Mouse (Mus musculus): Measurements from ENCODE around the gene Thsd4. TPM values are rescaled to one million over a fixed set of nuclear protein-coding genes. Genes with fewer than 3 reads are reported as not detected.

The Thsd4 gene
- polyA plus RNA-seq, 1 experiment from 2014 or later: 8.2 TPM

DNA sequence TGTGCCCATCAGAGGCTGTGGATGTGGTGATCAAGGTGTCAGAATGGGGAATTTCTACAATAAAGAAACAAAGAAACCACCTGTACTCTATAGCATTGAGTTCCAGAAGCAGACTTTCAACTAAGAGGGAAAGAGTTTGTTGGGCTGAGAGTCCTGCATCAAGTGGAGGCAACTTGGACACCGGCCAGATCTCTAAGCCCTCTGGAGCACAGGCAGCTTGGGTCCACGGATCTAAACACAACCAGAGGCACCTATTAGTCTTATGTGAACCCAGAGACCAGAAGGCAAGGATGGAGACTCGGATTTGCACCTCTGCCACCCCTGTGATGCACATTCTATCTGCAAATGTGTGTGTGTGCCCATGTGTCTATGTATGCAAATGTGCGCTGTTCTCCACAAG is 456.7 kb downstream of the Thsd4 start:
- Histone ChIP-seq H3K4me2 (ENCODE audit: low read depth, low read length) (no peak overlapping the region), H3K4me3 (ENCODE audit: low read length) (no peak overlapping the region), H3K27ac (ENCODE audit: low read length) (no peak overlapping the region), H3K4me1 (ENCODE audit: control insufficient read depth, insufficient read depth, low read length) (peaks cover 4% of the 10 kb centered on the region; the same call in 1 of the 2 replicates), H3K9me3 (replicated peaks; ENCODE audit: control insufficient read depth, low read length) (no peaks in the 10 kb centered on the region), H3K36me3 (ENCODE audit: control insufficient read depth, insufficient read depth) (no peaks in the 10 kb centered on the region), H3K9ac (ENCODE audit: low read length) (no peak overlapping the region), H3K27me3 (ENCODE audit: control insufficient read depth, insufficient read depth, low read length) (no peaks in the 10 kb centered on the region)
- 56% methylated on average over 4 of the region's 4 CpGs for WGBS
- ATAC-seq (replicated peaks; ENCODE audit: extremely low read depth, insufficient read depth, low FRiP score): no peak

DNA sequence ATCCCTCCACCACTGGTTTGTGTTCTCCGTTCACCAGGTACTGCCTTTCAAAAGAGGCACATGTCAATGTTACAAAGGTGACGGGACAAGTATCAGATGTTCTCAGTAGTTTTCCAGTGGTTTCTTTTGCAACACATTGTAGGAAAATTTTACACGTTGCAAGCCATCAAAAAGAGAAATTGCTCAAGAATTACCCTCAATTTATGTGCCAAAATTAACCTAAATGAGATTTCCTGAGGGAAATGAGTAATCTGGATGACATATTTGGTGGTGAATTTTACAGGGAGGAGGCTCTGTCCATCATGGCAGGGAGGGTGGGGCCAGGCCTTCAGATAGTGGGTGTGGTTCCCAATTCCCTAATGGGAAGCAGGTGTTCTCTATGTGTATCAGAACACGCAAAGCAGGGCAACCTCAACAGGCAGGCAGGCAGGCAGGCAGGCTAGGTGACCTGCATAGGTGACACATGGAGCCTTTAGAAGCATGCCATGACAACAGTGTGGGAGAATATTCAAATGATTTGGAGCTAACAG is 458.6 kb downstream of the Thsd4 start:
- Histone ChIP-seq H3K4me3 (ENCODE audit: low read length) (no peak overlapping the region), H3K9me3 (replicated peaks; ENCODE audit: control insufficient read depth, low read length) (no peaks in the 10 kb centered on the region), H3K9ac (ENCODE audit: low read length) (no peak overlapping the region), H3K4me1 (ENCODE audit: control insufficient read depth, insufficient read depth, low read length) (peaks cover 4% of the 10 kb centered on the region; the same call in 1 of the 2 replicates), H3K4me2 (ENCODE audit: low read depth, low read length) (no peak overlapping the region), H3K36me3 (ENCODE audit: control insufficient read depth, insufficient read depth) (no peaks in the 10 kb centered on the region), H3K27ac (ENCODE audit: low read length) (no peak overlapping the region), H3K27me3 (ENCODE audit: control insufficient read depth, insufficient read depth, low read length) (no peaks in the 10 kb centered on the region)
- 58% methylated on average over 4 of the region's 4 CpGs for WGBS
- no peak for ATAC-seq (replicated peaks; ENCODE audit: extremely low read depth, insufficient read depth, low FRiP score)

GRCm38 (mm10) chr9:60056131-60056530 is 465.7 kb downstream of the Thsd4 start:
- Histone ChIP-seq H3K36me3 (ENCODE audit: control insufficient read depth, insufficient read depth) (no peaks in the 10 kb centered on the region), H3K27ac (ENCODE audit: low read length) (no peak overlapping the region), H3K4me2 (ENCODE audit: low read depth, low read length) (no peak overlapping the region), H3K4me1 (ENCODE audit: control insufficient read depth, insufficient read depth, low read length) (no peaks in the 10 kb centered on the region), H3K9ac (ENCODE audit: low read length) (no peak overlapping the region), H3K4me3 (ENCODE audit: low read length) (no peak overlapping the region), H3K9me3 (replicated peaks; ENCODE audit: control insufficient read depth, low read length) (no peaks in the 10 kb centered on the region), H3K27me3 (ENCODE audit: control insufficient read depth, insufficient read depth, low read length) (no peaks in the 10 kb centered on the region)
- ATAC-seq (replicated peaks; ENCODE audit: extremely low read depth, insufficient read depth, low FRiP score): no peak
- WGBS: 58% methylated on average over 5 of the region's 5 CpGs

DNA sequence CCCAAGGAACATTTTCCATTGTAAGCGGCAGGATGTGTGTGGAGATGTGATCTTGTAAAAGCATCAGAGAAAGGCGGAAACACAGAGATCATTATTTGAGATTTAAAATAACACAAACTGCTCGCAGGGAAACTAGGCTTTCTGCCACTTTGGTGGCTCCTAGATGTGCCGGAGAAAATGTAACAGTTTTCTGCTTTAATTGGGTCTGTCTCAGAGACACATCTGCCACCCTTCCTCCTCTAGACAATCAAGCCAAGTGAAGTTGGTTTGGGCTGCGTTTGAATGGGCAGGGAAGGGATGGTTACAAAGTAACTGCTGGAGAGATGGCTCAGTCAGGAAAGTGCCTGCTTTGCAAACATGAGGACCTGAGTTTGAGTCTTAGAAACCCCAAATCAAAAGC is 466.9 kb downstream of the Thsd4 start:
- ATAC-seq (replicated peaks; ENCODE audit: extremely low read depth, insufficient read depth, low FRiP score): no peak
- Histone ChIP-seq H3K27me3 (ENCODE audit: control insufficient read depth, insufficient read depth, low read length) (no peaks in the 10 kb centered on the region), H3K9me3 (replicated peaks; ENCODE audit: control insufficient read depth, low read length) (no peaks in the 10 kb centered on the region), H3K36me3 (ENCODE audit: control insufficient read depth, insufficient read depth) (no peaks in the 10 kb centered on the region), H3K27ac (ENCODE audit: low read length) (no peak overlapping the region; the same call in 1 of the 2 replicates), H3K4me2 (ENCODE audit: low read depth, low read length) (no peak overlapping the region), H3K9ac (ENCODE audit: low read length) (no peak overlapping the region), H3K4me3 (ENCODE audit: low read length) (no peak overlapping the region), H3K4me1 (ENCODE audit: control insufficient read depth, insufficient read depth, low read length) (no peaks in the 10 kb centered on the region)
- WGBS: 59% methylated on average over 5 of the region's 5 CpGs

- ATAC-seq (replicated peaks; ENCODE audit: extremely low read depth, insufficient read depth, low FRiP score): no peak
- H3K27me3 ChIP-seq (ENCODE audit: control insufficient read depth, insufficient read depth, low read length): no peaks in the 10 kb centered on the region
- no peaks in the 10 kb centered on the region for H3K36me3 ChIP-seq (ENCODE audit: control insufficient read depth, insufficient read depth)
- H3K4me3 ChIP-seq (ENCODE audit: low read length): no peak overlapping the region
- no peaks in the 10 kb centered on the region for H3K9me3 ChIP-seq (replicated peaks; ENCODE audit: control insufficient read depth, low read length)
- H3K27ac ChIP-seq (ENCODE audit: low read length): no peak overlapping the region
- H3K4me2 ChIP-seq (ENCODE audit: low read depth, low read length): no peak overlapping the region
- 93% methylated on average over 5 of the region's 5 CpGs for WGBS
- no peaks in the 10 kb centered on the region for H3K4me1 ChIP-seq (ENCODE audit: control insufficient read depth, insufficient read depth, low read length)
- no peak overlapping the region for H3K9ac ChIP-seq (ENCODE audit: low read length)
Observed at GRCm38 (mm10) chr9:60053117-60053516, 468.7 kb downstream of the Thsd4 start.

GRCm38 (mm10) chr9:60052415-60052814 is 469.4 kb downstream of the Thsd4 start:
- Histone ChIP-seq H3K27me3 (ENCODE audit: control insufficient read depth, insufficient read depth, low read length) (no peaks in the 10 kb centered on the region), H3K9me3 (replicated peaks; ENCODE audit: control insufficient read depth, low read length) (no peaks in the 10 kb centered on the region), H3K4me3 (ENCODE audit: low read length) (no peak overlapping the region), H3K4me2 (ENCODE audit: low read depth, low read length) (no peak overlapping the region), H3K4me1 (ENCODE audit: control insufficient read depth, insufficient read depth, low read length) (no peaks in the 10 kb centered on the region), H3K9ac (ENCODE audit: low read length) (no peak overlapping the region), H3K27ac (ENCODE audit: low read length) (no peak overlapping the region), H3K36me3 (ENCODE audit: control insufficient read depth, insufficient read depth) (no peaks in the 10 kb centered on the region)
- 73% methylated on average over 4 of the region's 4 CpGs for WGBS
- ATAC-seq (replicated peaks; ENCODE audit: extremely low read depth, insufficient read depth, low FRiP score): no peak

- Histone ChIP-seq H3K27ac (ENCODE audit: low read length) (no peak overlapping the region), H3K9me3 (replicated peaks; ENCODE audit: control insufficient read depth, low read length) (peaks cover 3% of the 10 kb centered on the region; the same call in 1 of the 2 replicates), H3K27me3 (ENCODE audit: control insufficient read depth, insufficient read depth, low read length) (no peaks in the 10 kb centered on the region), H3K36me3 (ENCODE audit: control insufficient read depth, insufficient read depth) (no peaks in the 10 kb centered on the region), H3K9ac (ENCODE audit: low read length) (no peak overlapping the region), H3K4me2 (ENCODE audit: low read depth, low read length) (no peak overlapping the region), H3K4me1 (ENCODE audit: control insufficient read depth, insufficient read depth, low read length) (no peaks in the 10 kb centered on the region), H3K4me3 (ENCODE audit: low read length) (no peak overlapping the region)
- WGBS: 91% methylated on average over 1 of the region's 1 CpGs
- ATAC-seq (replicated peaks; ENCODE audit: extremely low read depth, insufficient read depth, low FRiP score): no peak
Observed at GRCm38 (mm10) chr9:60043175-60043574, 478.7 kb downstream of the Thsd4 start.

DNA sequence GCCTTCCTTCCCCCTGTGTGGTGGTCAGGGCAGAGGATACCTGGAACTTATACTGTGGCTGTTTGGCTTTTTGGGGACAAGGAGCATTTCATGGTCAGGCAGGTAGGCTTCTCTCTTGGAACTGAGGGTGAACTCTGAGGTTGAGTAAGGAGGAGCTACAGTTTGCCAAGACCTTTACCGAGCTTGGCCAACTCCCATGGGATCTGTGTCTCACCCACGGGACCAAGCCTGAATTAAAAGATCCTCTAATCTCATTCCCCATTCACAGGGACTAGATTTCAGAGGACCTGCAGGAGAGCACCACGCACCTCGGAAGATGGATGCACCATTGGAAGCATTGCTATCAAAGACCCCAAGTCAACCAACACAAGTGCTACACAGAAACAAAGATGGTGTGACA is 487.0 kb downstream of the Thsd4 start:
- WGBS: 86% methylated on average over 4 of the region's 4 CpGs
- Histone ChIP-seq H3K4me1 (ENCODE audit: control insufficient read depth, insufficient read depth, low read length) (no peaks in the 10 kb centered on the region), H3K4me2 (ENCODE audit: low read depth, low read length) (no peak overlapping the region), H3K27me3 (ENCODE audit: control insufficient read depth, insufficient read depth, low read length) (no peaks in the 10 kb centered on the region), H3K27ac (ENCODE audit: low read length) (no peak overlapping the region), H3K36me3 (ENCODE audit: control insufficient read depth, insufficient read depth) (no peaks in the 10 kb centered on the region), H3K9me3 (replicated peaks; ENCODE audit: control insufficient read depth, low read length) (no peaks in the 10 kb centered on the region), H3K4me3 (ENCODE audit: low read length) (no peak overlapping the region), H3K9ac (ENCODE audit: low read length) (no peak overlapping the region)
- no peak for ATAC-seq (replicated peaks; ENCODE audit: extremely low read depth, insufficient read depth, low FRiP score)

DNA sequence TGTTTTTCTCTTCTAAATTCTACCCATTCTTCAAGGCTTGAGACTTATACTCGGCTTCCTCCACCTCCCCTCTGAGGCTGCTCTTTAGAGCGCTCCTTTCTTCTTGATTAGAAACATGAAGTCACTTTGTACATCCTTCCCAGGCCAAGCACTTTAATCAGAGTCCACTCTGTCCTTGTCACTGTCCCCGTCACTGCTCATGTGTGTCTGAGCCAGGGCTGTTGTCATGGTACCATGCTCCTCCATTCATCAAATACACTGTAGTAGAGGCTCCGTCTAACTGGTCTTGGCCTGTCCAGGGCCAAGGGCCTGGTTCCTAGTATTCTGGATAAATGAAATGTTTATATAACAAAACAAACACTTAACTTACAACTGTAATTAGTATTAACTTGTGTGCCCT is 494.6 kb downstream of the Thsd4 start:
- WGBS: 77% methylated on average over 4 of the region's 4 CpGs
- H3K27ac ChIP-seq (ENCODE audit: low read length): no peak overlapping the region
- no peaks in the 10 kb centered on the region for H3K36me3 ChIP-seq (ENCODE audit: control insufficient read depth, insufficient read depth)
- no peak for ATAC-seq (replicated peaks; ENCODE audit: extremely low read depth, insufficient read depth, low FRiP score)
- H3K27me3 ChIP-seq (ENCODE audit: control insufficient read depth, insufficient read depth, low read length): no peaks in the 10 kb centered on the region
- H3K9me3 ChIP-seq (replicated peaks; ENCODE audit: control insufficient read depth, low read length): no peaks in the 10 kb centered on the region
- H3K4me1 ChIP-seq (ENCODE audit: control insufficient read depth, insufficient read depth, low read length): no peaks in the 10 kb centered on the region
- H3K9ac ChIP-seq (ENCODE audit: low read length): no peak overlapping the region
- H3K4me3 ChIP-seq (ENCODE audit: low read length): no peak overlapping the region
- no peak overlapping the region for H3K4me2 ChIP-seq (ENCODE audit: low read depth, low read length)

Measured in heart, embryonic 16.5 days (tissue).